Mouse (Mus musculus): Measurements from ENCODE around the gene H2-Ab1.

DNA sequence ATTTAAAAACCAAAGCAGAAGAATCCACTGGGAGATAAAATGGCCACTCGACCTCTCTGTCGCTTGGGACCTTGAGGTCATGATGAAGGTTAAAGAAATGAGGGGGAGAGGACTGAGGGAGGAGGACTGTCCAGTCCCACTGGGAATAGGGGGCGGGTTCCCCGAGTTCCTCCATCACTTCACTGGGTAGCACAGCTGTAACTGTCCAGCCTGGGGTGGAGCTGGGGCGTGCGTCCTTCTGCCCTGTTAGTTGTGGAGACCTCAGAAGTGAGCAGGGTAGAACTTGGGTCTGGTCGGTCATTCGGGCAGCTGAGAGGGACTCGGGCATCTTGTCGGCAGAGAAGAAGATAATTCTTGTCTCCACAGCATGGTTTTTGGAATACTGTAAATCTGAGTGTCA lies 51.7 kb downstream of the H2-Ab1 start:
- TF ChIP-seq GATA1 (IDR thresholded peaks at IDR 0.05; ENCODE audit: low read length) (no peak), TAL1 (IDR thresholded peaks at IDR 0.05; ENCODE audit: low read length) (no peak)

Measured in erythroblast, embryonic 14.5 days (primary cell).